Mouse (Mus musculus): ENCODE measurements around the gene Thbs1.
"Not testable (repeated sequence)": the region's sequence is repeated elsewhere in the genome, so short reads cannot be mapped to it uniquely, and the experiment has no call there.

The Thbs1 gene

DNA sequence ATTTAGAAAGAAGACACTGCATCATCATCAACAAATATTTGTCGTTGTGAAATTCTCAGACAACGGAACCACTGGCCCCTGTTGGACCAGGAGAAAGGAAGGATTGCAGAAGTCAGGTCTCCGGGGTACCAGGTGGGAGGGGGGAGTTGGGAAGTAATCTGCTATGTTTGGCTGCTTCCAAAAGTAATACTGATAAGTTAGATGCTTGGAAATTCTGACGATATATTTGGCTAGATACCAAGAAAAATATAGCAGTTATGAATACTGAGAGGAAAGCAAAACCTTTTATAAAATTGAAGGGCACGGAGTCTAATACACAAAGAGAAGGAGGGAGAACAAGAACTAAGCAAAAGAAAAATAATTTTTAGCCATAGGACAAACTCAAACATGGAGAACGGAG, 27.6 kb downstream of the Thbs1 start:
- in situ Hi-C loops (cut with MboI, MseI) = no loop called here

- in situ Hi-C loops (cut with MboI, MseI) = no loop called here
These were observed 30.0 kb downstream of the Thbs1 start for GRCm38 (mm10) chr2:118141651-118142050.

DNA sequence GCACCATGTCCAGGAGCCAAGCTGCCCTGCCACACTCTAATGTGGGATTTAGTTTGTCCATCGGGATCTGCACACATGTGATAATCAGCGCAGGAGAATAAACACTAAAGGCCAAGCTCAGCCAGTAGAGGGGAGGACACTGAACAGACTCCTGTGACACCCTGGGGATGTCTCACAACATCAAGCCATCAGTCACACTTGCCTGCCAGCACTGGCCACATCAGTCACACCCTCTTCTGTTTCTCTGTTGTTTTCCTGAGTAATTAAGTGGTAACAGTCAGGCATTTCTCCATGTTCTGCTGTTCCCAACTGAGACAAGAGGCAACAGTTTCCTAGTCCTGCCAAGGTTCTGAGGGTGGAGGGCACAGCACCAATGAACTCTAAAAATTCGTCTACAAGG, 36.1 kb downstream of the Thbs1 start:
- in situ Hi-C loops (cut with MboI, MseI) = not testable (repeated sequence)

- in situ Hi-C loops (cut with MboI, MseI) = no loop called here
These were observed 36.9 kb downstream of the Thbs1 start for GRCm38 (mm10) chr2:118148321-118149142.

DNA sequence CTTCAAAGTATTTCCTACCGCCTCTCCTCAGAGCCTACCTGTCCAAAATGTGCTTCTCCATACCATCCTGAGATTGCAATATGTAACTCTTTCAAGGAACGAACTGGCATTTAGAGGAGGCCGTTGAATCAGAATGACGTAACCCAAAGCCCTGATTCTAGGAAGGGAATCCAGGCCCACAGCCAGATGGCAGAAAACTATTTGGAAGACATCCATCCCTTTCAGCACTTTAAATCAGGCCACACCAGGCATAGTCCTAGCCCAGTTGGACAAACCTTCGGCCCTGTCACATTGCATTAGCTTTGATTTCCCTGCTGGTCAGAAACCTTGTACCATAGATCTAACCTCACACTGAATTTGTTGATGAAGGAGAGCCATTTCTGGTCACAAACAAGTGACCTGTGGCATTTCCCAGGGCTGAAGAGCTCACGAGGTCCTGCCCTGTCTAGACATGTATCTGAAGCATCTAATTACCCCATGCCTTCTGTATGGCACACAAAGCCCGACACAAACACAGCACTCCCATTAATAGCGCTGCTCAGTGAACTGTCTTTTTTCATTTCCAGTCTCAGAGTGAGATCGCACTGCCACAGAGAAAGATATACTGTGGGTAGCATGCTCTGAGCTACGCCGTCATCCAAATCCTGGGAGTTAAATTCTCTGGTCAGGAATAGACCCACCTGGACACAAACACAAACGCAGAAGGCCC, 38.3 kb downstream of the Thbs1 start:
- in situ Hi-C loops (cut with MboI, MseI) = no loop called here

DNA sequence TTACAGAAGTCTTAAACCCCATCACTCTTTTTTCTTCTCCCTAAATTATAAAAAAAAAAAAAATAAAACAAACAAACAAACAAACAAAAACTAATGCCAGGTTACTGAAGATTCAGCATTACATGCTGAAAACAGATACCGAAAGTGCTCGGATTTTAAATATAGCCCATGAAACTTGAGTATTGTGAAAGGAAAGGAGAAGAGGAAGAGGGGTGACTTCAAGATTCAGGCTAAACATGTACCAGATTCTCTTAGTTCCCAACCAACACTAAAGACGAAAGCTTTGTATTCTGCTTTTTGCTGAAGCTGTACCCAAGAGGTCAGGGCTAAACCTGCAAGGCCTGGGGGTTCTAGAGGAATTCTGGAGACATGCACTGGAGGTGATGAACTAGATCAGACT, 46.4 kb downstream of the Thbs1 start:
- in situ Hi-C loops (cut with MboI, MseI) = no loop called here

GRCm38 (mm10) chr2:118159126-118159525, 47.5 kb downstream of the Thbs1 start:
- in situ Hi-C loops (cut with MboI, MseI) = no loop called here

DNA sequence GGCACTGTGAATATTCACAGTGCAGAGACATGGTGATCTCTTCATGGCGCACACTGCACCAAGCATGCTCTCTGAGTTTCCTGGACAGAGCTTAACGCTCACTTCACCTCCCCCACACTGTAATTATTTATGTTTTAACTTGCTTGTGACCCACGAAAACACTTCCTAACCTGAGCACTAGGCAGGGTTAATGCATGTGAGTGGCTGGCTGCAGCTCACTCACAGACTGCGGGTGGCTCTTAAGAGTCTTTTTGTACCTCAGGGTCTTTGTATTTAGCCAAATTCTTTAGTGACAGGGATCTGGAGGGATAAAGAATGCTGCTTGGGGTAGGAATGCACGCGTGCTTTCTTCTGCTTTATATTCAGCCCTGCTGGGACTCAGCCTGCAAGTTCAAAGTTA, 48.9 kb downstream of the Thbs1 start:
- in situ Hi-C loops (cut with MboI, MseI) = no loop called here

- in situ Hi-C loops (cut with MboI, MseI) = no loop called here
These were observed 49.3 kb downstream of the Thbs1 start for GRCm38 (mm10) chr2:118160991-118161390.

DNA sequence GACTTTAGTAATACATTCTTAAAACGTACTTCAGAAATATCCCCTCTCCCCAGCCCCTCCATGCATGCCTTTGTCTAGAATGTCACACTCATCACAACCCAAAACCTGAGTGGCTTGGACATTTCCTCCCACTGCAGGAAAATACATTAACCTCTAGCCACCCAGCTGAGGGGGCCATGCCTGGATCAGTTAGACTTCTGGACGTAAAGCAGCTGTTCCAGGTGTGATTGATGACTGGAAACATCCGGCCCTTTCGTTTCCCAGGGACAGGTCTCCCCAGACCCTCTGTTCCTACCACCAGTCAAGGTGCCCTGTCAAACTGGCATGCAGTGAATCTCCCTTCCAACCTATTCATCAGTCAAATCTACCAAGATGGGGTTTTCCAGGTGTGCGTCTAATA, 50.8 kb downstream of the Thbs1 start:
- in situ Hi-C loops (cut with MboI, MseI) = no loop called here

GRCm38 (mm10) chr2:118164137-118164536, 52.5 kb downstream of the Thbs1 start:
- in situ Hi-C loops (cut with MboI, MseI) = no loop called here

- in situ Hi-C loops (cut with MboI, MseI) = no loop called here
These were observed 54.0 kb downstream of the Thbs1 start for GRCm38 (mm10) chr2:118165691-118166090.

GRCm38 (mm10) chr2:118167731-118168130, 56.1 kb downstream of the Thbs1 start:
- in situ Hi-C loops (cut with MboI, MseI) = no loop called here

GRCm38 (mm10) chr2:118168225-118168624, 56.5 kb downstream of the Thbs1 start:
- in situ Hi-C loops (cut with MboI, MseI) = no loop called here

GRCm38 (mm10) chr2:118174558-118175383, 63.1 kb downstream of the Thbs1 start:
- in situ Hi-C loops (cut with MboI, MseI) = no loop called here

Data from T-helper 17 cell (primary cell).